Mouse (Mus musculus): ENCODE results near the gene Igfbp5. TPM values are rescaled to one million over a fixed set of nuclear protein-coding genes. Genes with fewer than 3 reads are reported as not detected.

Igfbp5 gene
- not detected for polyA plus RNA-seq (2017; shearing (Covaris generic))

GRCm38 (mm10) chr1:72874287-72875211, at the start of gene Igfbp5:
Gene Igfbp5 (minus strand): TSS chr1:72874884.

GRCm38 (mm10) chr1:72823751-72824706, 50.7 kb downstream of the Igfbp5 start, which contains the start of gene Igfbp2:
Gene Igfbp2 (plus strand): TSS chr1:72824503.

Other genes starting within 250 kb of the Igfbp5 start
- not detected for gene Ankar, start 174.3 kb downstream of the Igfbp5 start, polyA plus RNA-seq (2017; shearing (Covaris generic))
- gene Rpl37a, start 163.6 kb downstream of the Igfbp5 start, polyA plus RNA-seq (2017; shearing (Covaris generic)): 3,153 TPM
- gene Igfbp2, start 50.4 kb downstream of the Igfbp5 start, polyA plus RNA-seq (2017; shearing (Covaris generic)): not detected
- gene Tnp1, start 141.0 kb upstream of the Igfbp5 start, polyA plus RNA-seq (2017; shearing (Covaris generic)): not detected